In the genomic region with DNA sequence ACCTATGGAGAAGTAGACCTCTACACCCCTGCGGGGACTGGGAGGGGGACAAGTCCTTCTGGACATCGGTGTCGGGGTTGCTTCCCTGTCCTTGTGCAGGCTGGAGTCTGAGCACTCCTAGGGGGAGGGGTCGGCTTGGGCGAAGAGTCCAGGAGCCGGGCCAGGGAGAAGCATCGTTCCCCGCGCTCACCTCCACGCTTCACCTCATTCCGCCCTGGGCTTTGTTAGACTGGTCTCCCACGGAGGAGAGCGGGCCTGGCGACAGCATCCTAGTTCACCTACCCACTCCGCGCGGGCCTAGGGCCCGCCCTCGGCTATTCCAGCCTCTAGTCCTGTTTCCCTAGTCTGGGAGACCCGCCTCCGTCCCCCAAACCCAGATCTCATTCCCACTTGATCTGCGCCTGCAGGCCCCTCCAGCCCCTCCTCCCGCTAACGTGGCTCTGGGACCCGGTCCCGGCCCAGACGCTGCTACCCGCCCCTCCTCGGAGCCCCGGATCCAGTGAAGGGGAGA, we compare ENCODE assay signal across 8 mouse cellular contexts. TPM values are rescaled to one million over a fixed set of nuclear protein-coding genes. Genes with fewer than 3 reads are reported as not detected.
DNase-seq lines count a peak whose midpoint lies in the region; ATAC-seq and TF ChIP-seq lines count a peak whose summit lies in the region.

No protein-coding gene starts in this region.

- no peak for TF ChIP-seq CTCF in G1E (IDR thresholded peaks at IDR 0.05; ENCODE audit: low read depth, low read length)
- no peak for TF ChIP-seq CTCF in hindbrain, postnatal 0 days (IDR thresholded peaks at IDR 0.05; ENCODE audit: low read depth)

- H3K9me3 ChIP-seq in G1E (replicated peaks) = no peaks in the 10 kb centered on the region
- no peaks in the 10 kb centered on the region for H3K9me3 ChIP-seq in embryonic facial prominence, embryonic 12.5 days
- H3K9me3 ChIP-seq in hindbrain, postnatal 0 days (ENCODE audit: low read length) = no peaks in the 10 kb centered on the region
- no peaks in the 10 kb centered on the region for H3K9me3 ChIP-seq in midbrain, embryonic 12.5 days

- peaks cover 45% of the 10 kb centered on the region for H3K4me1 ChIP-seq in G1E (ENCODE audit: insufficient read depth, low read depth, low read length)
- H3K4me1 ChIP-seq in embryonic facial prominence, embryonic 12.5 days = peaks cover 26% of the 10 kb centered on the region
- H3K4me1 ChIP-seq in hindbrain, postnatal 0 days (ENCODE audit: insufficient read depth, low read length) = peaks cover 14% of the 10 kb centered on the region
- H3K4me1 ChIP-seq in midbrain, embryonic 12.5 days = peaks cover 40% of the 10 kb centered on the region

- H3K4me3 ChIP-seq in G1E (ENCODE audit: low read depth, low read length) = peak overlapping the region; percentile 74; the same call in 1 of the 2 replicates
- peak overlapping the region; percentile 81 for H3K4me3 ChIP-seq in embryonic facial prominence, embryonic 12.5 days
- H3K4me3 ChIP-seq in hindbrain, postnatal 0 days (ENCODE audit: low read length) = peak overlapping the region; percentile 93
- peak overlapping the region; percentile 82 for H3K4me3 ChIP-seq in midbrain, embryonic 12.5 days

- no peak for ATAC-seq in G1E (ENCODE audit: extremely low read depth, insufficient number of reproducible peaks, low FRiP score, poor library complexity, severe bottlenecking)
- ATAC-seq in embryonic facial prominence, embryonic 12.5 days (ENCODE audit: insufficient number of reproducible peaks, insufficient read depth, low FRiP score, low TSS enrichment) = peak; percentile 48
- ATAC-seq in hindbrain, postnatal 0 days = peak; percentile 5
- ATAC-seq in midbrain, embryonic 12.5 days (ENCODE audit: low FRiP score, low read depth) = peak; percentile 20

- peak; percentile 93 for DNase-seq in heart, adult 11 months
- DNase-seq in heart, adult 8-10 months (ENCODE audit: low spot score) = no peak
- DNase-seq in G1E (ENCODE audit: low spot score) (no peak), adipocyte (ENCODE audit: low spot score) (no peak)
- peak; percentile 46 for DNase-seq in hindbrain, postnatal 0 days (ENCODE audit: low spot score)
- DNase-seq in ovary, adult 18-20 months (ENCODE audit: low spot score) = no peak

- under 1% methylated on average over 30 of the region's 30 CpGs for WGBS in embryonic facial prominence, embryonic 12.5 days
- WGBS in hindbrain, postnatal 0 days = 1% methylated on average over 29 of the region's 30 CpGs
- whole genome bisulfite sequencing in midbrain, embryonic 12.5 days = 2% methylated on average over 30 of the region's 30 CpGs

- H3K4me2 ChIP-seq in embryonic facial prominence, embryonic 12.5 days (replicated peaks) = peak overlapping the region; percentile 77
- H3K4me2 ChIP-seq in hindbrain, postnatal 0 days (ENCODE audit: low read depth, low read length) = peak overlapping the region; percentile 83
- H3K4me2 ChIP-seq in midbrain, embryonic 12.5 days (replicated peaks) = peak overlapping the region; percentile 77

- H3K9ac ChIP-seq in embryonic facial prominence, embryonic 12.5 days = peak overlapping the region; percentile 71
- H3K9ac ChIP-seq in hindbrain, postnatal 0 days (replicated peaks; ENCODE audit: low read length) = peak overlapping the region; percentile 78
- peak overlapping the region; percentile 89 for H3K9ac ChIP-seq in midbrain, embryonic 12.5 days (replicated peaks)

- H3K27me3 ChIP-seq in G1E (ENCODE audit: insufficient read depth, low read length) = peaks cover 55% of the 10 kb centered on the region
- no peaks in the 10 kb centered on the region; the same call in 1 of the 2 replicates for H3K27me3 ChIP-seq in embryonic facial prominence, embryonic 12.5 days
- no peaks in the 10 kb centered on the region for H3K27me3 ChIP-seq in hindbrain, postnatal 0 days (ENCODE audit: insufficient read depth, low read length)
- peaks cover 11% of the 10 kb centered on the region for H3K27me3 ChIP-seq in midbrain, embryonic 12.5 days

- H3K27ac ChIP-seq in embryonic facial prominence, embryonic 12.5 days = peak overlapping the region; percentile 26
- H3K27ac ChIP-seq in hindbrain, postnatal 0 days = peak overlapping the region; percentile 68
- H3K27ac ChIP-seq in midbrain, embryonic 12.5 days (replicated peaks) = peak overlapping the region; percentile 86

- H3K36me3 ChIP-seq in G1E (replicated peaks) = no peaks in the 10 kb centered on the region
- H3K36me3 ChIP-seq in embryonic facial prominence, embryonic 12.5 days = peaks cover 22% of the 10 kb centered on the region
- peaks cover 1% of the 10 kb centered on the region; the same call in 1 of the 2 replicates for H3K36me3 ChIP-seq in hindbrain, postnatal 0 days (ENCODE audit: insufficient read depth, low read length)
- H3K36me3 ChIP-seq in midbrain, embryonic 12.5 days = peaks cover 20% of the 10 kb centered on the region

RNA-seq across cellular contexts. Expression of gene Sema6c, which starts 0.8 kb away (rescaled TPM):
- total RNA-seq in heart, adult 8-10 months (2022) = 1 to 10 TPM; 2.6 to 8.1 (median 5.5) TPM
- 1.9 and 3.4 TPM in 2 replicates for total RNA-seq in G1E (2014; fragmentation: Nextera tagmentation)
- 0.52 and 0.71 TPM in 2 replicates for total RNA-seq in G1E (2017)
- 1.6 and 1.8 TPM in 2 replicates for polyA plus RNA-seq in G1E (2012)
- polyA plus RNA-seq in embryonic facial prominence, embryonic 12.5 days (2016; fragmentation: Nextera tagmentation; extraction: Ambion mirVana) = 24.2 and 26.4 TPM in 2 replicates
- total RNA-seq in hindbrain, postnatal 0 days (2014; rRNA removed) = 127 and 172 TPM in 2 replicates
- polyA plus RNA-seq in hindbrain, postnatal 0 days (2015; fragmentation: Nextera tagmentation; extraction: Ambion mirVana) = 15.6 and 16.4 TPM in 2 replicates
- polyA plus RNA-seq in midbrain, embryonic 12.5 days (2016; fragmentation: Nextera tagmentation; extraction: Ambion mirVana) = 45.1 and 56.8 TPM in 2 replicates

RNA-seq across cellular contexts. Expression of gene Tnfaip8l2, which starts 18.9 kb away (rescaled TPM):
- total RNA-seq in heart, adult 8-10 months (2022) = 1 to 10 TPM in 3 of 4 experiments, under 1 TPM in 1; 0.62 to 1.9 (median 1.5) TPM
- total RNA-seq in G1E (2014; fragmentation: Nextera tagmentation) (not detected in 2 replicates), G1E (2017) (0.16 TPM in 1 of 2 replicates, not detected in the other)
- polyA plus RNA-seq in G1E (2012) = not detected in 2 replicates
- polyA plus RNA-seq in embryonic facial prominence, embryonic 12.5 days (2016; fragmentation: Nextera tagmentation; extraction: Ambion mirVana) = 2.0 and 2.3 TPM in 2 replicates
- total RNA-seq in hindbrain, postnatal 0 days (2014; rRNA removed) = 1.9 and 2.3 TPM in 2 replicates
- 3.1 and 3.6 TPM in 2 replicates for polyA plus RNA-seq in hindbrain, postnatal 0 days (2015; fragmentation: Nextera tagmentation; extraction: Ambion mirVana)
- polyA plus RNA-seq in midbrain, embryonic 12.5 days (2016; fragmentation: Nextera tagmentation; extraction: Ambion mirVana) = 2.5 and 3.3 TPM in 2 replicates

RNA-seq across cellular contexts. Expression of gene Lysmd1, which starts 27.2 kb away (rescaled TPM):
- 1 to 10 TPM; 4.8 to 5.4 (median 5.0) TPM for total RNA-seq in heart, adult 8-10 months (2022)
- total RNA-seq in G1E (2014; fragmentation: Nextera tagmentation) (5.9 and 7.0 TPM in 2 replicates), G1E (2017) (10.7 and 11.1 TPM in 2 replicates)
- 5.6 and 7.4 TPM in 2 replicates for polyA plus RNA-seq in G1E (2012)
- 18.2 and 19.4 TPM in 2 replicates for polyA plus RNA-seq in embryonic facial prominence, embryonic 12.5 days (2016; fragmentation: Nextera tagmentation; extraction: Ambion mirVana)
- 33.4 and 38.5 TPM in 2 replicates for total RNA-seq in hindbrain, postnatal 0 days (2014; rRNA removed)
- polyA plus RNA-seq in hindbrain, postnatal 0 days (2015; fragmentation: Nextera tagmentation; extraction: Ambion mirVana) = 39.2 and 42.4 TPM in 2 replicates
- 22.5 and 24.4 TPM in 2 replicates for polyA plus RNA-seq in midbrain, embryonic 12.5 days (2016; fragmentation: Nextera tagmentation; extraction: Ambion mirVana)

RNA-seq across cellular contexts. Expression of gene Scnm1, which starts 27.3 kb away (rescaled TPM):
- total RNA-seq in heart, adult 8-10 months (2022) = 10 to 100 TPM; 29.0 to 39.4 (median 33.2) TPM
- total RNA-seq in G1E (2014; fragmentation: Nextera tagmentation) (85.9 and 107 TPM in 2 replicates), G1E (2017) (76.8 and 81.5 TPM in 2 replicates)
- polyA plus RNA-seq in G1E (2012) = 7.1 and 8.2 TPM in 2 replicates
- 73.4 and 75.0 TPM in 2 replicates for polyA plus RNA-seq in embryonic facial prominence, embryonic 12.5 days (2016; fragmentation: Nextera tagmentation; extraction: Ambion mirVana)
- 44.6 and 56.7 TPM in 2 replicates for total RNA-seq in hindbrain, postnatal 0 days (2014; rRNA removed)
- 72.1 and 75.7 TPM in 2 replicates for polyA plus RNA-seq in hindbrain, postnatal 0 days (2015; fragmentation: Nextera tagmentation; extraction: Ambion mirVana)
- 86.7 and 94.8 TPM in 2 replicates for polyA plus RNA-seq in midbrain, embryonic 12.5 days (2016; fragmentation: Nextera tagmentation; extraction: Ambion mirVana)

RNA-seq across cellular contexts. Expression of gene Tmod4, which starts 36.8 kb away (rescaled TPM):
- 10 to 100 TPM; 35.7 to 43.4 (median 39.0) TPM for total RNA-seq in heart, adult 8-10 months (2022)
- total RNA-seq in G1E (2014; fragmentation: Nextera tagmentation) (9.9 and 11.7 TPM in 2 replicates), G1E (2017) (3.3 and 4.5 TPM in 2 replicates)
- polyA plus RNA-seq in G1E (2012) = 0.17 and 0.22 TPM in 2 replicates
- 0.57 and 1.0 TPM in 2 replicates for polyA plus RNA-seq in embryonic facial prominence, embryonic 12.5 days (2016; fragmentation: Nextera tagmentation; extraction: Ambion mirVana)
- 0.43 and 0.73 TPM in 2 replicates for total RNA-seq in hindbrain, postnatal 0 days (2014; rRNA removed)
- 1.1 and 1.5 TPM in 2 replicates for polyA plus RNA-seq in hindbrain, postnatal 0 days (2015; fragmentation: Nextera tagmentation; extraction: Ambion mirVana)
- 0.84 and 0.89 TPM in 2 replicates for polyA plus RNA-seq in midbrain, embryonic 12.5 days (2016; fragmentation: Nextera tagmentation; extraction: Ambion mirVana)

Comparison
In these comparisons a context has a peak if more than half of its experiments do, and no peak if none do; other contexts are left out.
1. DNase-seq: peak in heart, adult 11 months (single experiment) and hindbrain, postnatal 0 days (single experiment); none in heart, adult 8-10 months (single experiment), G1E (single experiment), ovary, adult 18-20 months (single experiment) and adipocyte (single experiment).
2. H3K27ac ChIP-seq: peak in every context shown above with its lines; median percentile 86 in midbrain, embryonic 12.5 days; 68 in hindbrain, postnatal 0 days; 26 in embryonic facial prominence, embryonic 12.5 days.
3. Peak in every context shown above with its lines, with median percentiles within 50 percentile points of each other: H3K4me3 ChIP-seq, H3K4me2 ChIP-seq and H3K9ac ChIP-seq.